1 mouse cellular context compared by ENCODE assay signal in genomic region chr5:140321756-140322575, GRCm38 (mm10).
TF ChIP-seq lines count a peak whose summit lies in the region.

No protein-coding gene starts in this region.

TF ChIP-seq in MEL, 35 proteins besides CTCF, POLR2A, EP300 and RAD21 (continued from another document):
- TF ChIP-seq ZC3H11A (IDR thresholded peaks at IDR 0.05; ENCODE audit: low read depth, low read length) (no peak), CHD2 (IDR thresholded peaks at IDR 0.05; ENCODE audit: low read length) (no peak), BHLHE40 (IDR thresholded peaks at IDR 0.05; ENCODE audit: borderline replicate concordance, low read depth, low read length) (no peak), CHD1 (IDR thresholded peaks at IDR 0.05; ENCODE audit: low read depth, low read length) (peak; percentile 49; the same call in 1 of the 2 replicates), GATA1 (IDR thresholded peaks at IDR 0.05; ENCODE audit: low read depth, low read length) (no peak), UBTF (IDR thresholded peaks at IDR 0.05; ENCODE audit: borderline replicate concordance, insufficient read depth, low read depth, low read length) (no peak), MAX (IDR thresholded peaks at IDR 0.05; ENCODE audit: low read length) (peak; percentile 17; the same call in 1 of the 2 replicates), GABPA (IDR thresholded peaks at IDR 0.05; ENCODE audit: low read depth, low read length) (no peak), MAFK (IDR thresholded peaks at IDR 0.05; ENCODE audit: borderline replicate concordance, low read depth, low read length) (no peak), ZNF384 (IDR thresholded peaks at IDR 0.05; ENCODE audit: low read depth, low read length) (no peak)
